Mouse (Mus musculus) kidney, postnatal 4 days (tissue): Measurements from ENCODE around the gene A4galt.
A peak's percentile ranks its signal among the peaks of the same experiment; 100 is the strongest.
"Not testable (repeated sequence)": the region's sequence is repeated elsewhere in the genome, so short reads cannot be mapped to it uniquely, and the experiment has no call there.

Experiments used
- DNase-seq, 2 experiments: peaks; one replicate each; pipeline ENCODE4 v3.0.0; 2021; ENCODE audit warnings: mixed read lengths in 2 of 2

The A4galt gene

DNA sequence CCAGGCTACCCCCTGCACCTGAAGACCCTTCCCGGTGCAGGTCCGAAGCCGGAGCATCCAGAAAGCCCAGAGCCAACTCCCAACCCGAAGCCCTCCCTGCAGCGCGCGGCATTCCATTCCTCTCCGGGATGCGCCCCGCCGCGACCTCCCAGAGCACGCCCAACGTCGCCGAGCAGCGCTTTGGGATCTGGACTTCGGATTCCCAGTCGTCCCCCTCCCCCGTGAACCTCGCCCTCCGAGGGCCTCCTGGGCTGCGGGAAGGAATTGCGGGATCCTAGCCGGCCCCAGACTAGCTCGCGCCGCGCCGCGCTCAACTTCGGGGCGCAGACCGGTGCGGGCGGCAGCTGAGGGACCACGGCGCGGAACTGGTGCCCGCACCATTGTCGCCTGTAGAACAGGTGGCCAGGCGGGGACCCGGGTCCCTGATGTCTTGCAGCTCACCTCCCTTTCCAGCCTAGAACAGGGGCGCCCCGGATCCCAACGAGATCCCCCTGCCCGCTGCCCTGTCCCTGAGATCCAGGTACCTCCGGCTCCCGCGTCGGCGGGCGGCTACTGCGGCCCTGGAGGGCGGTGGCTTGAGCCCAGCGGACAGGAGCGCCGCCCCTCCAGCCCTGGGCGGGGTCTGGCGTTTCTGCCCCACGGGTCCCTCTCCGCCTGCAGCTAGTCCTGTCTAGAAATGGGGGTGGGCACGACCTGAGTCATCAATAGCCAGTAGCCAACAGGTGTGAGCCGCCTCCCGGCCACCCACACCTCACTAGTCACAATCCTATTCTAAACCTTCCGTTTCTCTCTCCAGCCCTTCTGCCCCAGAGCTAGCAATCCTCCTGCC lies at the start of gene A4galt:
Gene A4galt, minus strand, starts transcription at position 599 of the 829 bp plus-strand sequence.
- peak; percentile 74 to 83 for DNase-seq

GRCm38 (mm10) chr15:83299916-83300582 lies 48.5 kb upstream of the A4galt start:
- DNase-seq: peak in 1 of 2 experiments; percentile 33

DNA sequence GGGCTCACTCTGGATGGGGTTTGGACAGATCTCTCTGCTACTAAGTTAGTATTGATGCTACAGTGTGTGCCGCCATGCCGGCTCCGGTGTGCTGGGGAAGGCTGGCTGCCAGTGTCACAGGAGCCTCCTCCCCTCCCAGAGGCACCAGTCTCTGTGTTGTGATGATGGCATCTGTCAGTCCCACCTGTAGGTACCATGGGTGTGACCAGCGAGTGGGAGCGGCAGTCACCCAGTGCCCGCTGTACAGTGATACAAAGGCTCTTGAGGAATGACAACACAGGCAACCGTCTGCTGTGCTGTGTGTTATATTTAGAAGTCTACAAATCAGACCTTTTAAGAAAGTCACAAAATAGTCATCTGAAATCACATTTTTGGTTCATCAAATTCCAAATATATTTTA lies 47.9 kb upstream of the A4galt start:
- DNase-seq: no peak

DNA sequence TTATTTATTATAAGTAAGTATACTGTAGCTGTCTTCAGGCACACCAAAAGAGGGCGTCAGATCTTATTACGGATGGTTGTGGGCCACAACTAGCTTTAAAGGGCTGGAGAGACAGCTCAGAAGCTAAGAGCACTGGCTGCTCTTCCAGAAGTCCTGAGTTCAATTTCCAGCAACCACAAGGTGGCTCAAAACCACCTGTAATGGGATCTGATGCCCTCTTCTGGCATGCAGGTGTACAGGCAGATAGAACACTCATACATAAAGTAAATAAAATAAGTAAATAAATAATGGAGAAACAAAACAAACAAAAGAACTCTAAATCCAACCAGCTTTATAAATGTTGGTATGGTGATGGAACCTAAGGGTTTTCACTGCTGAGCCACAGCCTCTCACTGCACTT lies 47.2 kb upstream of the A4galt start:
- DNase-seq: no peak

GRCm38 (mm10) chr15:83298313-83298712 lies 46.7 kb upstream of the A4galt start:
- DNase-seq: peak in 1 of 2 experiments; percentile 42

GRCm38 (mm10) chr15:83296771-83297311 lies 45.3 kb upstream of the A4galt start:
- peak; percentile 52 to 63 for DNase-seq

GRCm38 (mm10) chr15:83296050-83296449 lies 44.5 kb upstream of the A4galt start:
- DNase-seq: no peak

- DNase-seq: no peak
Observed at GRCm38 (mm10) chr15:83294954-83295353, 43.4 kb upstream of the A4galt start.

- DNase-seq: peak; percentile 56 to 74
Observed at GRCm38 (mm10) chr15:83293706-83294645, 42.4 kb upstream of the A4galt start.

DNA sequence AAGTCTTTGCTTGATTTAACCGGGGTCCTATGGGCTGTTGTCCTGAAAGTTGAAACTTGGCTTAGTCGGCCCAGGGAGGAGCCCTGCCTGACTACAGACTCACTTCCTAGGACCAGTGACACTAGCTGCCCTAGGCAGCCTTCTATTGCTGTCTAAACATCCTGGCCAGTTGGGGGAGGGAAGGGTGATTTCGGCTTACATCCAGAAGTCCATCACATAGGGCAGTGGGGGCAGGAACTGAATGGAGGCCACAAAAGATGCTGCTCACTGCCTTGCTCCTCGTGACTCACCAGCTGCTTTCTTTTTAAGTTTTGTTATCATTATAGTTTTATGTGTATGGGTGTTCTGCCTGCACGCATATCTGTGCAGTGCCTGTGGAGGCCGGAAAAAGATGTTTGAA lies 41.6 kb upstream of the A4galt start:
- peak; percentile 65 to 77 for DNase-seq

DNA sequence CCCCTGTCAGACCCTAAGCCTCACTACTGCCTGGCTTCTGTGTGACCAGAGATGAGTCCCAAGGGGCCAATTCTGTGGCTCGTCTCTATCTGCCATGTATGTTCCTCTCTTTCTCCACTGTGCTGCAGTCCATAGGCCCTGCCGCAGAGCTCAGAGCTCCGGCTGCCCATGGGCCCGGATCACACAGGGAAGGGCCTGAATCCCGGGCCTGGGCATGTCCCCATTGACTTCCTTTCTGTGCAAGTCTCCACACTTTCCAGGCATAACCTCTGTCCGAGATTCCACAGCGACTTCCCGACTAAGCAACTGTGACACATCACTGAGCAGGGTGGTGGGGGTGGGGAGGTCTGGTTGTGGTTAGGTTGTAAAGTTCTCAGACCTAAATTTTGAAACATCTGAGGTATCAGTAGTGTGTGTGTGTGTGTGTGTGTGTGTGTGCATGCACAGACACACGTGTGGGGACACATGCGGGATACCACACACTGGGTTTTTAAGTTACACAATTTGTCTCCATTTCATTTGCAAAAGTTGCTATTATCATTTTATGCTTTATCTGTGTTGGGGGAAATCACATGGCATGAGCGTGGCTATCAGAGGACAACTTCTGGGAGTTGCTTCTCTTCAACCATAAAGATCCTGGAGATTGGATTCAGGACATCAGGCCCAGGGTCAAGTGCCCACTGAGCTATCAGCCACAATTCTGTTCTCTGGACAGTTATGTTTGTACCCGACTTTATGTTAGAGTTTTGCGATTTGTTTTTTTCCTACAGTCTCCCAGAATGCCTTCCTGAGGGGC lies 40.9 kb upstream of the A4galt start:
- DNase-seq: peak; percentile 54 to 74

DNA sequence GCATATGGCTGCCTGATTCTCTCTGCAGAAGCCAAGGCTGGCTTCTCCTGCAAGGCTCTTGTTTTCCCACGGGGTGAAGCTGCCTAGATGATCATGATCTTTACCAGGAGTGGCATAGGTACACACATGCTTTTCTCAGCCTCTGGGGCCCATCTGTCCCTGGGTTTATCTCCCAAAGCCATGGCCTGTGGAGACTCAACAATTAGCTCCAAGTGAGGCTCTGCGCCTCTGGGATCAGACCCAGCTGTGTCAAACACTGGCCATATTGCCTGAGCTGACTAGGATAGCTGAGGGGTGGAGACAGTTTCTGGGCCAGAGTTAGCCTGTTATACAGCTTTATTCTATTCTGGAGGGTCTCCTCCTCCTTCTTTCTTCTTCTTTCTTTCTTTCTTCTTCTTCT lies 39.3 kb upstream of the A4galt start:
- DNase-seq: no peak

- DNase-seq: no peak
Observed at GRCm38 (mm10) chr15:83284828-83285227, 33.3 kb upstream of the A4galt start.

GRCm38 (mm10) chr15:83282397-83282796 lies 30.8 kb upstream of the A4galt start:
- no peak for DNase-seq

- DNase-seq: no peak
Observed at GRCm38 (mm10) chr15:83281303-83281702, 29.7 kb upstream of the A4galt start.

GRCm38 (mm10) chr15:83278579-83278978 lies 27.0 kb upstream of the A4galt start:
- DNase-seq: no peak

GRCm38 (mm10) chr15:83277451-83277850 lies 25.9 kb upstream of the A4galt start:
- DNase-seq: no peak

GRCm38 (mm10) chr15:83274237-83274636 lies 22.7 kb upstream of the A4galt start:
- DNase-seq: not testable (repeated sequence)

DNA sequence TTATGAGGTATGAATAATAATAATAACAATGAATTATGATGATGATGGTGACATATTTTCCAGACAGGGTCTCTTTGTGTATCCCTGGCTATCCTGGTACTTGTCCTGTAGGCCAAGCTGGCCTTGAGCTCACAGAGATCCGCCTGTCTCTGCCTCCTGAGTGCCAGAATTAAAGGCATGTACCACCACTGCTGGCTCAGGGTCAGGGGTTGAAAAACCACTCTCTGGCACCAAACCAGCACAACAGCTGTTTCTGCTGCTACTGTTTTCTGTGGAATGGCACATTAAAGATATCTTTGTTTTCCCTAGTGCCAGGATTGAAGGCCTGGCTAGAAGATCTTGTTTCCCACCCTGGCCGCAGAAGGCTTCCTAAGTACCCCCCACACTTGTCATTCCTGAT lies 21.4 kb upstream of the A4galt start:
- no peak for DNase-seq

DNA sequence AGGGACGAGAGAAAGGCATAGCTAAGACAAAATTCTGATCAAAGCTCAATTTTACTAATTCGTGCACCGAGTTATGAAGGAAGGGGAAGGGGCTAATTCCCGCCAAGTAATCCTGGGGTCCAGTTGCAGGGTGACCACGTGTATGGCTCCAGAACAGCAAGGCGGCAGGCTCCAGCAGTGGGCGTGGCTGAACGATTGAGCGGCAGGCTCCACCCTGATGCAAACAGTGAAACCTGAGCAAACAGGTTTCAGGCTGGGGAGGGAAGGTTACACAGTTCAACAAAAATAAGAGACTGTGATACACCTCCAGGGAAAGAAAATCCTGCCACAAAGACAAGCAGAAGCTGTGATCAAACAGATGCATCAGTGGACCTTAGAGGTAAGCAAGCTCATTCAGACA lies 19.6 kb upstream of the A4galt start:
- peak; percentile 21 to 39 for DNase-seq

DNA sequence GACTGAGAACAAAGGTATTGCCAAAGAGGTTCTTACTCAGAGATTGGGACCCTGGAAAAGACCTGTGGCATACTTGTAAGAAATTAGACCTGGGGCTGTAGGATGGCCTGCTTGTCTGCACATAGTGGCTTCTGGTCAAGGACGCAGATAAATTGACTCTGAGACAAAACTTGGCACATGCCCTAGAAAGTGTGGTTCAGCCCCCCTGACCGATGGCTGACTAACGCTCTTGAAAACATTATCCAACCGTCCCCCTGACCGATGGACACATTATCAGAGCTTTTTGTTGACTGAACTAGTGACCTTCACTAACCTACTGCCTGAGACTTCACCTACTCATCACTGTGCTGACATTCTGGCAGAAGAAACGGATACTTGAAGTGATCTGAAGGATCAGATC lies 18.4 kb upstream of the A4galt start:
- not testable (repeated sequence) for DNase-seq

GRCm38 (mm10) chr15:83268428-83268827 lies 16.9 kb upstream of the A4galt start:
- peak; percentile 40 to 60 for DNase-seq
